Mouse (Mus musculus) MEL (cell line): ENCODE results near the gene Top3a. TPM values are rescaled to one million over a fixed set of nuclear protein-coding genes. Genes with fewer than 3 reads are reported as not detected.

Source experiments
- DNase-seq: peaks from one replicate; pipeline ENCODE4 v3.0.0; 2011; ENCODE audit warnings: low read depth, low spot score
- H3K27ac ChIP-seq: 2 replicates; pipeline ENCODE4 v1.5.1; 2012; ENCODE audit warnings: low read depth, mild to moderate bottlenecking, control low read depth, low read length, moderate library complexity; ENCODE audit not compliant: control insufficient read depth
- H3K27me3 ChIP-seq, 2 experiments: fragments of 150-350 bp in 1 of 2; sonication (generic) in 1 of 2; 2 replicates each; pipeline ENCODE4 v1.6.1; 2012; ENCODE audit warnings: low read length in 2 of 2, mild to moderate bottlenecking in 2 of 2, improper control_type of control experiment in 1 of 2, moderate library complexity in 1 of 2; ENCODE audit not compliant: insufficient read depth in 2 of 2, control insufficient read depth in 1 of 2
- H3K36me3 ChIP-seq, 2 experiments: 2 replicates each; pipeline ENCODE4 v1.6.1; 2012 to 2014; ENCODE audit warnings: low read length in 2 of 2, improper control_type of control experiment in 1 of 2, inconsistent platforms in 1 of 2, mild to moderate bottlenecking in 1 of 2; ENCODE audit not compliant: insufficient read depth in 2 of 2, control insufficient read depth in 1 of 2
- H3K4me1 ChIP-seq, 2 experiments: fragments of 150-350 bp in 1 of 2; sonication (generic) in 1 of 2; 2 replicates each; pipeline ENCODE4 v1.6.1; 2012; ENCODE audit warnings: low read length in 2 of 2, improper control_type of control experiment in 1 of 2, mild to moderate bottlenecking in 1 of 2; ENCODE audit not compliant: insufficient read depth in 2 of 2, control insufficient read depth in 1 of 2
- H3K4me3 ChIP-seq, 2 experiments: fragments of 150-350 bp in 1 of 2; sonication (generic) in 1 of 2; 2 replicates each; pipeline ENCODE4 v1.5.1; 2012; ENCODE audit warnings: low read depth in 2 of 2, low read length in 2 of 2, mild to moderate bottlenecking in 2 of 2, moderate library complexity in 2 of 2, control low read depth in 1 of 2, improper control_type of control experiment in 1 of 2; ENCODE audit not compliant: control insufficient read depth in 1 of 2, insufficient read depth in 1 of 2
- H3K79me2 ChIP-seq: 2 replicates; pipeline ENCODE4 v1.6.1; 2012; ENCODE audit warnings: mild to moderate bottlenecking, low read length, moderate library complexity; ENCODE audit not compliant: control insufficient read depth, poor library complexity, insufficient read depth
- H3K9ac ChIP-seq: 2 replicates; pipeline ENCODE4 v1.6.1; 2012; ENCODE audit warnings: low read depth, mild to moderate bottlenecking, control low read depth, low read length, moderate library complexity; ENCODE audit not compliant: control insufficient read depth, poor library complexity, severe bottlenecking
- H3K9me3 ChIP-seq: fragments of 150-350 bp; sonication (generic); replicated peaks from 2 replicates; pipeline ENCODE4 v1.6.1; 2012; ENCODE audit warnings: mild to moderate bottlenecking, low read length, improper control_type of control experiment, moderate library complexity; ENCODE audit not compliant: insufficient read depth
- BHLHE40 ChIP-seq: IDR thresholded peaks from 2 replicates; pipeline ENCODE4 v1.6.1; 2012; ENCODE audit warnings: low read depth, mild to moderate bottlenecking, inconsistent platforms, low read length, improper control_type of control experiment, borderline replicate concordance
- CHD2 ChIP-seq: IDR thresholded peaks from 2 replicates; pipeline ENCODE4 v1.6.1; 2011; ENCODE audit warnings: low read length, improper control_type of control experiment
- CTCF ChIP-seq, 3 experiments: IDR thresholded peaks in 2 of 3; conservative IDR thresholded peaks in 1 of 3; 2 replicates each; pipeline ENCODE4 v1.5.1; 2011 to 2012; ENCODE audit warnings: low read length in 3 of 3, low read depth in 2 of 3, mild to moderate bottlenecking in 2 of 3, improper control_type of control experiment in 1 of 3, inconsistent platforms in 1 of 3, mixed read lengths in 1 of 3, moderate library complexity in 1 of 3; ENCODE audit not compliant: control insufficient read depth in 1 of 3, insufficient read depth in 1 of 3, poor library complexity in 1 of 3, severe bottlenecking in 1 of 3
- E2F4 ChIP-seq: IDR thresholded peaks from 2 replicates; pipeline ENCODE4 v1.6.1; 2011; ENCODE audit warnings: low read depth, low read length, improper control_type of control experiment, borderline replicate concordance
- EP300 ChIP-seq, 2 experiments: IDR thresholded peaks; 2 replicates each; pipeline ENCODE4 v1.6.1; 2011; ENCODE audit warnings: improper control_type of control experiment in 2 of 2, low read length in 2 of 2, low read depth in 1 of 2, mild to moderate bottlenecking in 1 of 2
- GABPA ChIP-seq: IDR thresholded peaks from 2 replicates; pipeline ENCODE4 v1.6.1; 2012; ENCODE audit warnings: low read depth, mild to moderate bottlenecking, inconsistent platforms, low read length, improper control_type of control experiment, moderate library complexity
- GATA1 ChIP-seq: IDR thresholded peaks from 2 replicates; pipeline ENCODE4 v1.6.1; 2011; ENCODE audit warnings: low read depth, low read length, improper control_type of control experiment
- HCFC1 ChIP-seq: IDR thresholded peaks from 2 replicates; pipeline ENCODE4 v1.6.1; 2012; ENCODE audit warnings: low read depth, mild to moderate bottlenecking, inconsistent platforms, low read length, improper control_type of control experiment, moderate library complexity
- MXI1 ChIP-seq: IDR thresholded peaks from 2 replicates; pipeline ENCODE4 v1.6.1; 2011; ENCODE audit warnings: mild to moderate bottlenecking, low read depth, low read length, improper control_type of control experiment
- MYC ChIP-seq: IDR thresholded peaks from 2 replicates; pipeline ENCODE4 v1.6.1; 2011; ENCODE audit warnings: low read depth, mild to moderate bottlenecking, low read length, improper control_type of control experiment, moderate library complexity
- NRF1 ChIP-seq: IDR thresholded peaks from 2 replicates; pipeline ENCODE4 v1.6.1; 2014; ENCODE audit warnings: low read depth, mild to moderate bottlenecking, inconsistent platforms, low read length, improper control_type of control experiment, moderate library complexity; ENCODE audit not compliant: poor library complexity, insufficient read depth, severe bottlenecking
- POLR2AphosphoS2 ChIP-seq: IDR thresholded peaks from 2 replicates; pipeline ENCODE4 v1.6.1; 2011; ENCODE audit warnings: low read length, improper control_type of control experiment
- POLR2AphosphoS5 ChIP-seq: IDR thresholded peaks from 2 replicates; pipeline ENCODE4 v1.6.1; 2012; ENCODE audit warnings: low read depth, borderline replicate concordance, mild to moderate bottlenecking, inconsistent platforms, low read length, moderate library complexity, mixed read lengths
- RAD21 ChIP-seq: IDR thresholded peaks from 2 replicates; pipeline ENCODE4 v1.6.1; 2011; ENCODE audit warnings: mild to moderate bottlenecking, low read depth, low read length, improper control_type of control experiment
- UBTF ChIP-seq: IDR thresholded peaks from 2 replicates; pipeline ENCODE4 v1.6.1; 2012; ENCODE audit warnings: low read depth, mild to moderate bottlenecking, inconsistent platforms, low read length, improper control_type of control experiment, moderate library complexity, borderline replicate concordance; ENCODE audit not compliant: insufficient read depth
- ZC3H11A ChIP-seq: IDR thresholded peaks from 2 replicates; pipeline ENCODE4 v1.6.1; 2012; ENCODE audit warnings: low read depth, mild to moderate bottlenecking, inconsistent platforms, low read length, improper control_type of control experiment
- ZKSCAN1 ChIP-seq: IDR thresholded peaks from 2 replicates; pipeline ENCODE4 v1.6.1; 2012; ENCODE audit warnings: low read depth, mild to moderate bottlenecking, inconsistent platforms, low read length, improper control_type of control experiment, moderate library complexity
- ZMIZ1 ChIP-seq: IDR thresholded peaks from 2 replicates; pipeline ENCODE4 v1.6.1; 2012; ENCODE audit warnings: low read depth, mild to moderate bottlenecking, inconsistent platforms, low read length, improper control_type of control experiment, moderate library complexity
- polyA plus RNA-seq, 2 experiments: library from polyadenylated mRNA; stranded (reverse) in 1 of 2; unstranded in 1 of 2; fragments of >175 nt in 1 of 2; fragments of >200 nt in 1 of 2; gene quantifications; 2 replicates each; pipeline versions ENCODE4 v1.2.1 to v1.2.4; 2012; ENCODE audit warnings: low replicate concordance in 2 of 2, low read depth in 1 of 2; ENCODE audit not compliant: insufficient read length in 2 of 2, insufficient read depth in 1 of 2, missing spikeins in 1 of 2
- total RNA-seq: library from RNA; depleted of rRNA; stranded (reverse); fragments of 300-350 nt; gene quantifications from 2 replicates; pipeline ENCODE4 v1.2.3, GENCODE M21; 2012

Top3a gene
- total and polyA plus RNA-seq, 3 experiments: 17.7 to 18.4 TPM; not detected in 1

GRCm38 (mm10) chr11:60761681-60762080 lies 15.5 kb downstream of the Top3a start:
- Histone ChIP-seq H3K79me2 (peaks cover 2% of the 10 kb centered on the region; the same call in 1 of the 2 replicates), H3K9me3 (no peaks in the 10 kb centered on the region), H3K9ac (no peak overlapping the region), H3K4me3 (no peak overlapping the region), H3K36me3 (peaks cover 0 to 17% of the 10 kb centered on the region in 2 experiments; a peak in 2 of 4 replicates), H3K27me3 (no peaks in the 10 kb centered on the region), H3K27ac (no peak overlapping the region), H3K4me1 (no peaks in the 10 kb centered on the region)
- TF ChIP-seq RAD21 (no peak), EP300 (IDR thresholded peaks at IDR 0.05; ENCODE audit: low read depth in 1 of 2, low read length in 2 of 2) (no peak), MYC (no peak), CHD2 (no peak), CTCF (IDR thresholded peaks at IDR 0.05 in 2 of 3, conservative IDR thresholded peaks at IDR 0.05 in 1 of 3; ENCODE audit: control insufficient read depth in 1 of 3, insufficient read depth in 1 of 3, low read depth in 2 of 3, low read length in 3 of 3, poor library complexity in 1 of 3, severe bottlenecking in 1 of 3) (no peak), HCFC1 (no peak), BHLHE40 (no peak), GATA1 (no peak), ZKSCAN1 (no peak), ZMIZ1 (no peak), GABPA (no peak), NRF1 (no peak), UBTF (no peak), POLR2AphosphoS2 (no peak), POLR2AphosphoS5 (no peak), MXI1 (no peak), ZC3H11A (no peak)
- no peak for DNase-seq

GRCm38 (mm10) chr11:60755570-60755969 lies 21.6 kb downstream of the Top3a start:
- H3K36me3 ChIP-seq: peaks cover 0 to 11% of the 10 kb centered on the region in 2 experiments; a peak in 2 of 4 replicates
- TF ChIP-seq E2F4 (no peak), POLR2AphosphoS2 (no peak)

More at GRCm38 (mm10) chr11:60755570-60755969, 21.6 kb downstream of the Top3a start:
- no peak for DNase-seq
- Histone ChIP-seq H3K79me2 (no peaks in the 10 kb centered on the region), H3K27me3 (no peaks in the 10 kb centered on the region), H3K27ac (no peak overlapping the region), H3K4me1 (no peaks in the 10 kb centered on the region), H3K9ac (no peak overlapping the region), H3K4me3 (no peak overlapping the region), H3K9me3 (no peaks in the 10 kb centered on the region)
